Comparison of ENCODE assay signal across 33 mouse cellular contexts in genomic region chr1:93092582-93092981, GRCm38 (mm10). TPM values are rescaled to one million over a fixed set of nuclear protein-coding genes. Genes with fewer than 3 reads are reported as not detected.
DNase-seq lines count a peak whose midpoint lies in the region; ATAC-seq and TF ChIP-seq lines count a peak whose summit lies in the region.
"Had no signal": no experiment of that assay in that cellular context is flagged by ENCODE, and none has a peak within 500 bp of the region (broad histone marks: within the 10 kb centered on the region; RNA-seq: fewer than 3 reads in every experiment).

No protein-coding gene starts in this region.

- TF ChIP-seq CTCF in layer of hippocampus, adult 2 months (conservative IDR thresholded peaks at IDR 0.05): no peak

- DNase-seq in cerebellum, adult 11-12 months: peak; percentile 11
- DNase-seq in cerebellum, adult 8-10 months: no peak
- peak; percentile 25 to 41 for DNase-seq in cerebellum, postnatal 25 days
- no peak for DNase-seq in layer of hippocampus, adult 2 months (ENCODE audit: low spot score in 2 of 2)
- DNase-seq in layer of hippocampus, adult 8-10 months (ENCODE audit: low spot score in 2 of 2): no peak
- DNase-seq in urinary bladder, postnatal 14 days (ENCODE audit: low spot score): no peak
- DNase-seq: adrenal gland, postnatal 10 days; adrenal gland, postnatal 36 days; B cell, adult 2 months; cerebellum, postnatal 14 days; embryo, embryonic 11 days; forebrain, postnatal 0 days; gastrocnemius, adult 2 months; gastrocnemius, postnatal 14 days; heart, adult 18-20 months; heart, postnatal 10 days; heart, postnatal 4 days; kidney, adult 18-20 months had no signal

- peak overlapping the region; percentile 29; the same call in 1 of the 2 replicates for H3K27ac ChIP-seq in layer of hippocampus, adult 2 months
- H3K27ac ChIP-seq: embryonic facial prominence, embryonic 10.5 days; embryonic facial prominence, embryonic 13.5 days; gastrocnemius, adult 2 months; heart, embryonic 15.5 days; hindbrain, embryonic 14.5 days; hindbrain, postnatal 0 days had no signal

- no peak overlapping the region for H3K4me3 ChIP-seq in layer of hippocampus, adult 2 months
- H3K4me3 ChIP-seq: embryonic facial prominence, embryonic 10.5 days; embryonic facial prominence, embryonic 13.5 days; erythroblast, embryonic 14.5 days; gastrocnemius, adult 2 months; heart, embryonic 12.5 days; heart, embryonic 15.5 days had no signal

- no peak for ATAC-seq in cerebellum, adult (ENCODE audit: insufficient number of reproducible peaks, low FRiP score, low TSS enrichment)
- ATAC-seq: forebrain, embryonic 14.5 days; forebrain, postnatal 0 days; hindbrain, postnatal 0 days; inflammation-experienced regulatory T-cells, adult 6 months; intestine, embryonic 16.5 days; Patski had no signal

RNA-seq across cellular contexts. Expression of gene Kif1a, which starts 9.2 kb away (rescaled TPM):
- total RNA-seq in layer of hippocampus, adult 2 months (2021): 100 to 1,000 TPM; 609 to 644 TPM
- total RNA-seq in layer of hippocampus, adult 8-10 months (2022): 100 to 1,000 TPM; 681 to 718 (median 697) TPM

RNA-seq across cellular contexts. Expression of gene Agxt, which starts 42.5 kb away (rescaled TPM):
- not detected for total RNA-seq in layer of hippocampus, adult 2 months (2021)
- not detected for total RNA-seq in layer of hippocampus, adult 8-10 months (2022)
- total RNA-seq: adrenal gland, adult 18-20 months; adrenal gland, postnatal 36 days; CH12.LX; forebrain, postnatal 0 days; G1E; gastrocnemius, adult 2 months; gastrocnemius, postnatal 14 days; heart, adult 18-20 months; heart, postnatal 10 days; heart, postnatal 4 days; hindbrain, postnatal 0 days had no signal

Comparison
In these comparisons a context has a peak if more than half of its experiments do, and no peak if none do; other contexts are left out.
1. DNase-seq: peak in cerebellum, adult 11-12 months (single experiment) and cerebellum, postnatal 25 days (2 of 2); none in cerebellum, adult 8-10 months (single experiment), layer of hippocampus, adult 2 months (0 of 2), layer of hippocampus, adult 8-10 months (0 of 2) and urinary bladder, postnatal 14 days (single experiment).